In the genomic region with DNA sequence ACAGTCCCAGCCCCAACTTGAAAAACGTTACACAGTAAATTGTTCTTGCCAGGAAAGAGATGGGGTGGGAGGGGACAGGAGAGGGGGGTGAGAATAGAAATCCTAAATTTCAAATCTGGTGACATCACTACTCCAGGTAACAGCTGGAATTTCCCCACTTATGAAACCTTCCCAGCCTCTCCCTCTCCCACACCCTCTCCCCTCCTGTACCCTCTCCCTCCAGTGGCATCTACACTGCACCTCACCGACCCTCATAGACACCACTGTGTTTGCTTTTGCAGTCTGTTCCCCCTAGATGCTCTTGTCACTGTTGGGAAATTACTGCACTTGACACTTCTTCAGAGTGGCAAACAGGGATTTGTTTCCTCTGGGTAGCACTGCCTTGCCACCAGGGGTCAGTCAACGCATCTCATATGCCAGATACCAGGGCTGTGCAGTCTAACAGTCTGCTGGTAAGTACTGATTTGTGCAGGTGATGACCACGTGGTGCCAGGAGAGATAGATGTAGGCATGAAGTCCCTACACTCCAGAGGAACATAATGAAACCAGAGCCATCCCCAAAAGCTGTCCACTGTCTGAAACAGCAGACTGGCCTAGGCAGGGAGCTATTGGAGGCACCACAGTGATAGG, we compare ENCODE assay signal across 12 mouse cellular contexts.
DNase-seq lines count a peak whose midpoint lies in the region; ATAC-seq and TF ChIP-seq lines count a peak whose summit lies in the region.
"Had no signal": no experiment of that assay in that cellular context is flagged by ENCODE, and none has a peak within 500 bp of the region (broad histone marks: within the 10 kb centered on the region; RNA-seq: fewer than 3 reads in every experiment).

No protein-coding gene starts in this region.

- 21% methylated on average over 4 of the region's 4 CpGs for WGBS in kidney, embryonic 15.5 days
- WGBS in thymus, adult 2 months, result 58% methylated on average over 4 of the region's 4 CpGs
- 35% methylated on average over 4 of the region's 4 CpGs for WGBS in stomach, postnatal 0 days

- H3K4me2 ChIP-seq in kidney, embryonic 15.5 days, result no peak overlapping the region
- no peak overlapping the region for H3K4me2 ChIP-seq in stomach, postnatal 0 days (replicated peaks; ENCODE audit: low read depth)
- H3K4me2 ChIP-seq: embryonic facial prominence, embryonic 15.5 days; heart, embryonic 13.5 days; neural tube, embryonic 12.5 days had no signal

- no peak overlapping the region for H3K9ac ChIP-seq in kidney, embryonic 15.5 days
- H3K9ac ChIP-seq in stomach, postnatal 0 days (ENCODE audit: low read length), result no peak overlapping the region
- H3K9ac ChIP-seq: embryonic facial prominence, embryonic 15.5 days; heart, embryonic 13.5 days; neural tube, embryonic 12.5 days had no signal

- H3K36me3 ChIP-seq in kidney, embryonic 15.5 days, result no peaks in the 10 kb centered on the region
- H3K36me3 ChIP-seq in thymus, adult 2 months (ENCODE audit: control insufficient read depth, insufficient read depth, low read length), result no peaks in the 10 kb centered on the region
- H3K36me3 ChIP-seq in stomach, postnatal 0 days (ENCODE audit: control insufficient read depth, insufficient read depth, low read length), result no peaks in the 10 kb centered on the region
- H3K36me3 ChIP-seq: embryonic facial prominence, embryonic 15.5 days; heart, embryonic 13.5 days; neural tube, embryonic 12.5 days had no signal

- TF ChIP-seq EP300 in stomach, postnatal 0 days (optimal IDR thresholded peaks at IDR 0.05), result no peak

- DNase-seq in kidney, adult 18-20 months, result peak; percentile 28
- DNase-seq in thymus, postnatal 14 days, result peak; percentile 37
- DNase-seq in thymus, adult 2 months, result no peak
- no peak for DNase-seq in brain, embryonic 14.5 days (ENCODE audit: low read depth)
- DNase-seq in stomach, postnatal 0 days (ENCODE audit: low spot score), result peak; percentile 34
- no peak for DNase-seq in right cerebral cortex, postnatal 4 days

- TF ChIP-seq CTCF in thymus, adult 2 months (IDR thresholded peaks at IDR 0.05; ENCODE audit: borderline replicate concordance, control insufficient read depth, extremely low read depth, insufficient read depth, low read length, poor library complexity), result no peak
- peak; percentile 43; the same call in 1 of the 2 replicates for TF ChIP-seq CTCF in brain, embryonic 14.5 days (IDR thresholded peaks at IDR 0.05; ENCODE audit: borderline replicate concordance, extremely low read depth, insufficient read depth, insufficient read length)
- TF ChIP-seq CTCF in stomach, postnatal 0 days (IDR thresholded peaks at IDR 0.05; ENCODE audit: low read depth), result peak; percentile 67

- no peak overlapping the region for H3K4me3 ChIP-seq in kidney, embryonic 15.5 days (replicated peaks)
- no peak overlapping the region for H3K4me3 ChIP-seq in thymus, adult 2 months (ENCODE audit: control insufficient read depth, insufficient read depth, low read length)
- H3K4me3 ChIP-seq in stomach, postnatal 0 days (ENCODE audit: low read depth, low read length), result no peak overlapping the region
- H3K4me3 ChIP-seq: embryonic facial prominence, embryonic 15.5 days; heart, embryonic 13.5 days; neural tube, embryonic 12.5 days had no signal

- no peak for ATAC-seq in kidney, embryonic 15.5 days (replicated peaks; ENCODE audit: low FRiP score)
- no peak for ATAC-seq in stomach, postnatal 0 days (ENCODE audit: low FRiP score, low TSS enrichment)
- no peak for ATAC-seq in activated CD4-positive, CD25-positive, alpha-beta regulatory T cell, adult 4 months

- peaks cover 8% of the 10 kb centered on the region for H3K4me1 ChIP-seq in kidney, embryonic 15.5 days
- H3K4me1 ChIP-seq in thymus, adult 2 months (replicated peaks; ENCODE audit: control insufficient read depth, insufficient read depth, low read length), result no peaks in the 10 kb centered on the region
- H3K4me1 ChIP-seq in stomach, postnatal 0 days (replicated peaks; ENCODE audit: control insufficient read depth, insufficient read depth), result no peaks in the 10 kb centered on the region
- H3K4me1 ChIP-seq: embryonic facial prominence, embryonic 15.5 days; heart, embryonic 13.5 days; neural tube, embryonic 12.5 days had no signal

- H3K9me3 ChIP-seq in kidney, embryonic 15.5 days (replicated peaks), result no peaks in the 10 kb centered on the region
- H3K9me3 ChIP-seq in stomach, postnatal 0 days (ENCODE audit: control insufficient read depth, low read length), result no peaks in the 10 kb centered on the region
- H3K9me3 ChIP-seq: embryonic facial prominence, embryonic 15.5 days; neural tube, embryonic 12.5 days had no signal

- H3K27me3 ChIP-seq in kidney, embryonic 15.5 days, result 0 out of 2 replicates have a peak, but pooled peaks cover 5% of the 10 kb centered on the region
- no peaks in the 10 kb centered on the region for H3K27me3 ChIP-seq in thymus, adult 2 months (ENCODE audit: control insufficient read depth, insufficient read depth, low read length)
- no peaks in the 10 kb centered on the region for H3K27me3 ChIP-seq in stomach, postnatal 0 days (ENCODE audit: control insufficient read depth, insufficient read depth, low read length)
- H3K27me3 ChIP-seq: embryonic facial prominence, embryonic 15.5 days; neural tube, embryonic 12.5 days had no signal

- TF ChIP-seq POLR2A in thymus, adult 2 months (IDR thresholded peaks at IDR 0.05; ENCODE audit: control insufficient read depth, extremely low read depth, insufficient read depth, low read length, poor library complexity), result no peak
- no peak for TF ChIP-seq POLR2A in brain, embryonic 14.5 days (IDR thresholded peaks at IDR 0.05; ENCODE audit: borderline replicate concordance, extremely low read depth, insufficient read depth, insufficient read length, poor library complexity, severe bottlenecking)

- no peak overlapping the region for H3K27ac ChIP-seq in kidney, embryonic 15.5 days
- H3K27ac ChIP-seq in thymus, adult 2 months (ENCODE audit: control insufficient read depth, insufficient read depth, low read length), result no peak overlapping the region
- no peak overlapping the region for H3K27ac ChIP-seq in stomach, postnatal 0 days (replicated peaks)
- H3K27ac ChIP-seq: embryonic facial prominence, embryonic 15.5 days; heart, embryonic 13.5 days; macrophage; neural tube, embryonic 12.5 days had no signal

Comparison
In these comparisons a context has a peak if more than half of its experiments do, and no peak if none do; other contexts are left out.
1. DNase-seq: peak in kidney, adult 18-20 months (single experiment), thymus, postnatal 14 days (single experiment) and stomach, postnatal 0 days (single experiment); none in thymus, adult 2 months (single experiment), brain, embryonic 14.5 days (single experiment) and right cerebral cortex, postnatal 4 days (single experiment).